8 mouse cellular contexts compared by ENCODE assay signal in the genomic region with DNA sequence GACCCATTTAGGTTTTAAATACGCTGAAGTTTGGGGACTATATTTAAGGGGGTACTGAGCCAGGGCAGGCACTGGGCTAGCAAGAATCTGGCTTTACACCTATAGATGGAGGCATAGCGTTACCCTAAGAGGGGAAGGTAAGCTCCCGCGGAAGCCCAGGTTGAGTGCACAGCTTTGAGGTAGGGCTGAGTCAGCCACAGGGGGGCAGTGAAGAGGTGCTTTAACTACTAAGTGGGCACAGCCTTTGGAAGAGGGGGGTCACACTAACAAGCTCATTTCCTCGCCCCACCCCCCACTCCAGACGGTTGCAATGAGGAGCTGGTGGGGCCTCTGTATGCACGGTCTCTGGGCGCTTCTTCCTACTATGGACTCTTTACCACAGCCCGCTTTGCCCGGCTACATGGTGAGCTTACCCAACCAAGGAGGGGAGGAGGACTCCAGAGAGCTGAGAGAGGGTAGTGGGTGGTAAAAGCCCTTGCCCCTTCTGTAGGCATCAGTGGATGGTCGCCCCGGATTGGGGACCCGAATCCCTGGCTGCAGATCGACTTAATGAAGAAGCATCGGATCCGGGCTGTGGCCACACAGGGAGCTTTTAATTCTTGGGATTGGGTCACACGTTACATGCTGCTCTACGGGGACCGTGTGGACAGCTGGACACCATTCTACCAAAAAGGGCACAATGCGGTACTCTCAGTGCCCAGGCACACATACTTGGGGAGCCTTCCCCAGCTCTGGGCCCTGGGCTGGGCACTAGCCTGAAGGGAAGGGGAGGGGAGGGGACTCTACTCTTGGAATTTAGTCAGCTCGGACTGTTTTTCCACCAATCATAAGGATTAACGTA. TPM values are rescaled to one million over a fixed set of nuclear protein-coding genes. Genes with fewer than 3 reads are reported as not detected.
DNase-seq lines count a peak whose midpoint lies in the region; ATAC-seq lines count a peak whose summit lies in the region.

No protein-coding gene starts in this region.

- no peak for DNase-seq in heart, embryonic 10.5 days (ENCODE audit: low spot score)
- no peak for DNase-seq in heart, adult 9 months (ENCODE audit: low spot score in 2 of 2)
- DNase-seq in cerebellum, adult 18-20 months: peak; percentile 92 to 94
- DNase-seq in liver, embryonic 13.5 days: peak; percentile 35
- DNase-seq in thymus, postnatal 25 days: peak; percentile 81

- peak overlapping the region; percentile 57 for H3K4me3 ChIP-seq in heart, embryonic 10.5 days
- peak overlapping the region; percentile 11; the same call in 1 of the 2 replicates for H3K4me3 ChIP-seq in kidney, embryonic 16.5 days (ENCODE audit: low read length)
- no peak overlapping the region for H3K4me3 ChIP-seq in liver, embryonic 13.5 days (replicated peaks)
- peak overlapping the region; percentile 39 for H3K4me3 ChIP-seq in neural tube, embryonic 13.5 days

- H3K4me1 ChIP-seq in heart, embryonic 10.5 days: peaks cover 58% of the 10 kb centered on the region
- peaks cover 59% of the 10 kb centered on the region for H3K4me1 ChIP-seq in kidney, embryonic 16.5 days (ENCODE audit: insufficient read depth, low read length)
- peaks cover 35% of the 10 kb centered on the region for H3K4me1 ChIP-seq in liver, embryonic 13.5 days (replicated peaks)
- H3K4me1 ChIP-seq in neural tube, embryonic 13.5 days (replicated peaks): peaks cover 62% of the 10 kb centered on the region

- ATAC-seq in frontal cortex, adult (ENCODE audit: low TSS enrichment): peak; percentile 51; the same call in 1 of the 2 replicates
- no peak for ATAC-seq in kidney, embryonic 16.5 days (ENCODE audit: low FRiP score, low TSS enrichment)
- ATAC-seq in liver, embryonic 13.5 days (ENCODE audit: low read depth): no peak
- ATAC-seq in neural tube, embryonic 13.5 days (ENCODE audit: low read depth): no peak

- WGBS in heart, embryonic 10.5 days: 29% methylated on average over 22 of the region's 22 CpGs
- WGBS in kidney, embryonic 16.5 days: 30% methylated on average over 22 of the region's 22 CpGs
- 28% methylated on average over 22 of the region's 22 CpGs for WGBS in liver, embryonic 13.5 days (ENCODE audit: insufficient replicate concordance)
- 29% methylated on average over 22 of the region's 22 CpGs for WGBS in neural tube, embryonic 13.5 days

- H3K9me3 ChIP-seq in heart, embryonic 10.5 days: no peaks in the 10 kb centered on the region
- no peaks in the 10 kb centered on the region for H3K9me3 ChIP-seq in kidney, embryonic 16.5 days (ENCODE audit: low read length)
- no peaks in the 10 kb centered on the region for H3K9me3 ChIP-seq in liver, embryonic 13.5 days (replicated peaks)
- H3K9me3 ChIP-seq in neural tube, embryonic 13.5 days: no peaks in the 10 kb centered on the region

- H3K4me2 ChIP-seq in kidney, embryonic 16.5 days (replicated peaks; ENCODE audit: low read depth, low read length): peak overlapping the region; percentile 96
- no peak overlapping the region for H3K4me2 ChIP-seq in liver, embryonic 13.5 days
- H3K4me2 ChIP-seq in neural tube, embryonic 13.5 days: peak overlapping the region; percentile 66

- peaks cover 72% of the 10 kb centered on the region for H3K27me3 ChIP-seq in heart, embryonic 10.5 days (ENCODE audit: insufficient read depth, poor library complexity, severe bottlenecking)
- peaks cover 20% of the 10 kb centered on the region for H3K27me3 ChIP-seq in kidney, embryonic 16.5 days (ENCODE audit: insufficient read depth, low read length)
- peaks cover 94% of the 10 kb centered on the region for H3K27me3 ChIP-seq in liver, embryonic 13.5 days
- peaks cover 58% of the 10 kb centered on the region for H3K27me3 ChIP-seq in neural tube, embryonic 13.5 days

- no peaks in the 10 kb centered on the region for H3K36me3 ChIP-seq in heart, embryonic 10.5 days
- no peaks in the 10 kb centered on the region for H3K36me3 ChIP-seq in kidney, embryonic 16.5 days (ENCODE audit: insufficient read depth, low read length)
- H3K36me3 ChIP-seq in liver, embryonic 13.5 days: no peaks in the 10 kb centered on the region
- no peaks in the 10 kb centered on the region for H3K36me3 ChIP-seq in neural tube, embryonic 13.5 days

- H3K27ac ChIP-seq in heart, embryonic 10.5 days: no peak overlapping the region
- no peak overlapping the region for H3K27ac ChIP-seq in kidney, embryonic 16.5 days (ENCODE audit: low read length)
- no peak overlapping the region for H3K27ac ChIP-seq in liver, embryonic 13.5 days
- H3K27ac ChIP-seq in neural tube, embryonic 13.5 days (replicated peaks): no peak overlapping the region

- H3K9ac ChIP-seq in kidney, embryonic 16.5 days (replicated peaks; ENCODE audit: low read length): 0 out of 2 replicates have a peak overlapping the region, but pooled peaks have one; percentile 18
- H3K9ac ChIP-seq in liver, embryonic 13.5 days: no peak overlapping the region
- H3K9ac ChIP-seq in neural tube, embryonic 13.5 days: peak overlapping the region; percentile 76

RNA-seq across cellular contexts. Expression of gene Ccr10, which starts 1.9 kb away (rescaled TPM):
- polyA plus RNA-seq in heart, embryonic 10.5 days (2016; fragmentation: Nextera tagmentation; extraction: Ambion mirVana): 0.16 and 0.19 TPM in 2 replicates
- 0.50 and 0.76 TPM in 2 replicates for polyA plus RNA-seq in kidney, embryonic 16.5 days (2015; fragmentation: Nextera tagmentation; extraction: Ambion mirVana)
- polyA plus RNA-seq in liver, embryonic 13.5 days (2015; fragmentation: Nextera tagmentation; extraction: Ambion mirVana): not detected in 2 replicates
- polyA plus RNA-seq in neural tube, embryonic 13.5 days (2015; fragmentation: Nextera tagmentation; extraction: Ambion mirVana): 0.40 and 0.91 TPM in 2 replicates

RNA-seq across cellular contexts. Expression of gene Plekhh3, which starts 6.0 kb away (rescaled TPM):
- polyA plus RNA-seq in heart, embryonic 10.5 days (2016; fragmentation: Nextera tagmentation; extraction: Ambion mirVana): 5.6 and 6.4 TPM in 2 replicates
- 18.7 and 19.2 TPM in 2 replicates for polyA plus RNA-seq in kidney, embryonic 16.5 days (2015; fragmentation: Nextera tagmentation; extraction: Ambion mirVana)
- polyA plus RNA-seq in liver, embryonic 13.5 days (2015; fragmentation: Nextera tagmentation; extraction: Ambion mirVana): 1.0 and 1.1 TPM in 2 replicates
- 10.3 and 13.0 TPM in 2 replicates for polyA plus RNA-seq in neural tube, embryonic 13.5 days (2015; fragmentation: Nextera tagmentation; extraction: Ambion mirVana)

RNA-seq across cellular contexts. Expression of gene Cntnap1, which starts 6.8 kb away (rescaled TPM):
- 0.39 and 0.44 TPM in 2 replicates for polyA plus RNA-seq in heart, embryonic 10.5 days (2016; fragmentation: Nextera tagmentation; extraction: Ambion mirVana)
- 2.2 TPM in 2 replicates for polyA plus RNA-seq in kidney, embryonic 16.5 days (2015; fragmentation: Nextera tagmentation; extraction: Ambion mirVana)
- 0.09 and 0.12 TPM in 2 replicates for polyA plus RNA-seq in liver, embryonic 13.5 days (2015; fragmentation: Nextera tagmentation; extraction: Ambion mirVana)
- 4.6 and 5.1 TPM in 2 replicates for polyA plus RNA-seq in neural tube, embryonic 13.5 days (2015; fragmentation: Nextera tagmentation; extraction: Ambion mirVana)

RNA-seq across cellular contexts. Expression of gene Tubg2, which starts 21.4 kb away (rescaled TPM):
- polyA plus RNA-seq in heart, embryonic 10.5 days (2016; fragmentation: Nextera tagmentation; extraction: Ambion mirVana): 3.0 and 4.2 TPM in 2 replicates
- polyA plus RNA-seq in kidney, embryonic 16.5 days (2015; fragmentation: Nextera tagmentation; extraction: Ambion mirVana): 4.2 and 4.5 TPM in 2 replicates
- 0.29 and 0.37 TPM in 2 replicates for polyA plus RNA-seq in liver, embryonic 13.5 days (2015; fragmentation: Nextera tagmentation; extraction: Ambion mirVana)
- 35.5 and 38.9 TPM in 2 replicates for polyA plus RNA-seq in neural tube, embryonic 13.5 days (2015; fragmentation: Nextera tagmentation; extraction: Ambion mirVana)

RNA-seq across cellular contexts. Expression of gene Ezh1, which starts 49.1 kb away (rescaled TPM):
- polyA plus RNA-seq in heart, embryonic 10.5 days (2016; fragmentation: Nextera tagmentation; extraction: Ambion mirVana): 12.9 and 13.3 TPM in 2 replicates
- polyA plus RNA-seq in kidney, embryonic 16.5 days (2015; fragmentation: Nextera tagmentation; extraction: Ambion mirVana): 25.1 and 29.5 TPM in 2 replicates
- polyA plus RNA-seq in liver, embryonic 13.5 days (2015; fragmentation: Nextera tagmentation; extraction: Ambion mirVana): 6.6 and 7.4 TPM in 2 replicates
- 15.4 and 17.9 TPM in 2 replicates for polyA plus RNA-seq in neural tube, embryonic 13.5 days (2015; fragmentation: Nextera tagmentation; extraction: Ambion mirVana)

Comparison
In these comparisons a context has a peak if more than half of its experiments do, and no peak if none do; other contexts are left out.
1. DNase-seq: peak in cerebellum, adult 18-20 months (2 of 2), liver, embryonic 13.5 days (single experiment) and thymus, postnatal 25 days (single experiment); none in heart, embryonic 10.5 days (single experiment) and heart, adult 9 months (0 of 2).